Mouse (Mus musculus) CD4-positive, CD25-positive, alpha-beta regulatory T cell, adult 2 months (primary cell): ENCODE data around the gene Tex2.
"Not testable (repeated sequence)": the region's sequence is repeated elsewhere in the genome, so short reads cannot be mapped to it uniquely, and the experiment has no call there.

ENCODE experiments used
- DNase-seq: peaks from one replicate; pipeline ENCODE4 v3.0.0-alpha.2; 2012; ENCODE audit warnings: low read depth, low spot score

Gene Tex2

DNA sequence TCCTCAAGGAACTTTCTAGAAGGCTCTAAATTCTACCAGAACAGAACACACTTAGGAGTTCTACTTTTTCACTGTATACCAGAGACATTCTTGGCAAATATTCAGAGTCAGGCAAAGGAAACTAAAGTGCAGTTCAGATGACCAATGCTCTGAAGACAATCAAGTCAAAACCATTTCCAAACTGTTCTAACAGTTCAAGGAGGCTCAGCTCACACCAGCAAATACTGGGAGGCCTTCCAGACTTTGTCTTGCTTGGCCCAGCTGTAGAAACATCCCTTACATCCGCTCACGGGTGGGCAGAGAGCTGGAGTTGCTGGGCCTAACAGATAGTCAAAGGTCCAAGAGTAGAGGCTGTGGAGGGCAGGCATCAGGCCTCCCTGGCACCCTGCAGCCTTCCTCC, 34.1 kb downstream of the Tex2 start:
- no peak for DNase-seq

DNA sequence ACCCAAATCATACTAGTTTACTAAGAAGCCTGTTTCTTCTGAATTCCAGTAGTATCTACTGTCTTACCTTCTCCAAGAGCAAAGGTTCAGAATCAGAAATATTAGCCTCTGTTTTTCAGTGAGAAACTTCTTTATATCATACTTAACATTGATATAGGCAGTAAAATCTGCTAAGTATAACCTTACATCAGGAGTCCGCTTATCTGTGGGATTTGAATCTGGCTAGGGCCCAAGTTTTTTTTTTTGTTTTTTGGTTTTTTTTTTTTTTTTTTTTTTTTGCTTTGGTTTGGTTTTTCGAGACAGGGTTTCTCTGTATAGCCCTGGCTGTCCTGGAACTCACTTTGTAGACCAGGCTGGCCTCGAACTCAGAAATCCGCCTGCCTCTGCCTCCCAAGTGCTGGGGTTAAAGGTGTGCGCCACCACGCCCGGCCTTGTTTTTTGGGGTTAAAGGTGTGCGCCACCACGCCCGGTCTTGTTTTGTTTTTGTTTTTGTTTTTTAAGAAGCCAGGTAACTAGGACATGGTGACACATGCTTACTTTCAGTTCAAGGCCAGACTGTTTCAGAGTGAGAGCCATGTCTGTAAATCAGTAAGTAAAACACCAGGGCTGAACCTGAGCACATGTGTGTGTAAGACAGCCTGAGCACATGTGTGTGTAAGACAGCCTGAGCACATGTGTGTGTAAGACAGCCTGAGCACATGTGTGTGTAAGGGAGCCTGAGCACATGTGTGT, 35.4 kb downstream of the Tex2 start:
- DNase-seq: not testable (repeated sequence)

DNA sequence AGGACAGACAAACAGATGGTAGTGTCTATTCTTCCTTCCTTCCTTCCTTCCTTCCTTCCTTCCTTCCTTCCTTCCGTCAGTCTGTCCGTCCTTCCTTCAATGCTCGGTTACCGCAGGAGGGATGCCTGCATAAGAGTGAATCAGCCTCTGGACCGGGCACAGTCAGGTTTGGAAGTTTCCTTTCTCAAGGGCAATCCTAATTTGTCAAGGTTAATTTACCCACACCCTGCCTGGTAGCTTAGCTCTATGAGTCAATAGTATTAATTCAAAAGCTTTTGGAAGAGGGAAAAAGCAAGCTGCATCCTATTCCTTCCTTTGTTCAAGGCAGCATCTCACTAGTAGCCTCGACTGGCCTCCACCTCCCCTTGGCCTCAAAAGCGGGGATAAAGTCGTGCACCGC, 38.8 kb downstream of the Tex2 start:
- no peak for DNase-seq

DNA sequence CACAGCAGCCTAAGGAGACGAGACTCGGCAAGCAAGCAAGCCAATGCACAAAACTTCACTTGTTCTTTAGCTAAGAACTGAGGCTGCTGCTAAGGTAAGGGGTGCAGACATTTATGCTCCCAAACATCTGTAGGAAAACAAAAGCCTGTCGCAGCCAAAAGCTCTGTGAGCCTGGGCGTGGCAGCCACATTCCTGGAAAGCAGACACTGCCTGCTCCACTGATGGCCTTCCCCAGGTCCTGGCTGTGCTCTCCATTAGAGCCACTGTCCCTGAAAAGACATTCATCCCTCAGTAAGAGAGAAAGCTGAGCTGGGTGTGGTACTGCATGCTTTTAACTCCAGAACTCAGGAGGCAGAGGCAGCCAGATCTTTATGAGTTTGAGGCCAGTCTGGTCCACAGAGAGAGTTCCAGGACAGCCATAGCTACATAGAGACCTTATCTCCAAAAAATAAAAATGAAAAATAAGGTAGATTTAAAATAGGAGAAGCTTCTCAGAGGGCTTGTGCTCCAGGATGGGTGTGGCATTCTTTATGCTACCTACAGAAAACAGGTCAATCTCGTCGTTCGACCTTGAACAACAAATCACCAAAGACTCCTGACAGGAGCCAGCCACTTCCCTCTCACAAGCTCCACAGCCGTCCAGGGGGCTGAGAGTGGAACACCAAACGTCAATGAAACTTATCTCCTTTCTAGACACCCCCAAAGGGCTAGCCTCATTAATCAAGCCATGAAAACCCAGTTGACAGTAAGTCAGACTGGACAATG, 39.6 kb downstream of the Tex2 start:
- no peak for DNase-seq

DNA sequence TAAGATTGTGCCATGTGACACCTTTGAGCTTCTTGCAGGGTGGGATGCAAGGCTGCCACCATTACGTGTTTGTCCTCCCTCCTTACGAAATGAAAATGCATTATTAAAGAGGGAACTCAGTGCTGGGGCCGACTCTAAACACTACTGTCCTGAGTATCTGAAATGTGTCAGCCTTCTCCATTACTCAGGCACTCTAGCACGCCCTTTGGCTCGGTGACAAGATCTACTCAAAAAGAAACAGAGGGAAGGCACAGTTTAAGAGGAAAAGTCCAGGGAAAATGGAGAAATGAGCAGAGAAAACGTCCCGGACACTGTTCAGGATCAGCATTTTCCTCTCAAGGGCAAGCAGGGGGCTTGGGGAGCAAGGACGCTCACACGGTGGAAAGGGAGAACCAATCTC, 40.3 kb downstream of the Tex2 start:
- DNase-seq: no peak

DNA sequence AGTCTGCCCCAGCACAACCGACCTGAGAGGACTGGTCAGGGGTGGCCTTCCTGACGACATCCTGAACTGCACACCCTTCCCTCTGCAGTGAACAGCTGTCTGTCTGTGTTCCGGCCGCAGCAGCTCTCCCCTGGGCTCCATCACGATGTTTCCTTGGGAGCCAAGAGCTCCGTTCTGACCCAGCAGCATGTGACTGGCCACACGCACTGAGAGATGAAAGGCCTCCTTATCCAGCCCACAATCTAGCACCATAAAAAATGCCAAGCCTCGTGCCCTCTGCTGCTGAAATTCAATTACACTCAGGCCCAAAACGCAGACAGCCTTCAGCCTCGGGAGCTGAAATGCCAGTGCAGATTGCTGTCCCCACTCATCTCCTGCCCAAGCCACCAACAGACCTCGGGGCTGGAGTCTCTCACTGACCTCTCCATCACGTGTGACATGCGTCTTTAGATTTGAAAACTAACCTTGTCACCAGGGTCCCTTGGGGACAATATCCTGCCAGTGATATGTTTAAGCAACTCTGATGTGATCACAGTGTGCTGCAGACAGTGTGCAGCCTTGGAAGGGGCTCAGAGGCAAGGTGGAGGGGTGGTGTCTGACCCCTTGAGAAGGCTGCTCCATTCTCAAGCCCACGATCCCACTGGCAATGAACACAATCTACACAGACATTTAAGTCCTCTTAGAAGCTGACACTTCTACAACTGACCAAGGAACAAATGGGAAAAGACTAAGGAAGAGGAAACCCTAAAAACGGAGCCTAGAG, 41.0 kb downstream of the Tex2 start:
- no peak for DNase-seq

- DNase-seq: no peak
Measured at GRCm38 (mm10) chr11:106571026-106571983, 41.9 kb downstream of the Tex2 start.

GRCm38 (mm10) chr11:106568329-106568960, 44.8 kb downstream of the Tex2 start:
- no peak for DNase-seq

GRCm38 (mm10) chr11:106566040-106566785, 47.0 kb downstream of the Tex2 start:
- DNase-seq: no peak

GRCm38 (mm10) chr11:106564261-106564660, 49.0 kb downstream of the Tex2 start:
- peak; percentile 47 for DNase-seq

GRCm38 (mm10) chr11:106562707-106563106, 50.5 kb downstream of the Tex2 start:
- DNase-seq: peak; percentile 51

DNA sequence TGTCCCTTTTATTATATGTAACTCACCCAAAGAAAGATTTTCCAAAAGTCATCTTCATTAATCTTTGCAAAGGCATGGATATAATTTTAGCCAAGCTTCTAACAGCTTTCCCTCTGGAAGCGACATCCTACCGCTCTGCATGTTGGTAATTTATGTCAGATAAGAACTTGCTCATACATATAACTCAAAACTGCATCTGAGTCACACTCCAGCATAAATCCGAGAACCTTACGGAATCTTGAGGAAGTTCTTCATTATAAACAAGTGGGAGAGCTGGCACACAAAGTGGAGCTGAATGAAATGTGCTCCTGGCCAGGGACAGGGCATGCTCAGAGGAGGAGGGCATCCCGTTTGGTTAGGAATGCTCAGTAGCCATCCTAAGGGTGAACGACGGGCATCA, 53.5 kb downstream of the Tex2 start:
- DNase-seq: no peak

DNA sequence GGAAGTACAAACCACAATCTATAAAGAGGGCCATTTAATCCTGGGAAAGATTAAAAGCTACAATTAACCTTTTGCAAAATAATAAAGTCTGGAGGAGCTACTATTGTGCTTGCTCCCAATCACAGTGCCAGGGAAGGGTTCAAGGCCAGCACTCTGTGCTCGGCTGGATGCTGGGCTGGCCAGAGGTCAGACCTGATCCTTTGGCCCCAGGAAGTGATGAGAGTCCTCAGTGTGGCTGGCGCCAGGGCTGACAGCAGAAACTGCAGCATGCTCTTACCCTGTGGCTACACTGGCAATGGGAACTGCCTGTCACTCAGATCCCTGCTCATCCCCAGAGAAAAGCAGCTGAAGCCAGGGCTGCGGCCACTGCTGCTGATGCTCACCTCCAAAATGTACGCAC, 55.2 kb downstream of the Tex2 start:
- no peak for DNase-seq

- DNase-seq: no peak
Measured at GRCm38 (mm10) chr11:106557398-106557797, 55.8 kb downstream of the Tex2 start.

DNA sequence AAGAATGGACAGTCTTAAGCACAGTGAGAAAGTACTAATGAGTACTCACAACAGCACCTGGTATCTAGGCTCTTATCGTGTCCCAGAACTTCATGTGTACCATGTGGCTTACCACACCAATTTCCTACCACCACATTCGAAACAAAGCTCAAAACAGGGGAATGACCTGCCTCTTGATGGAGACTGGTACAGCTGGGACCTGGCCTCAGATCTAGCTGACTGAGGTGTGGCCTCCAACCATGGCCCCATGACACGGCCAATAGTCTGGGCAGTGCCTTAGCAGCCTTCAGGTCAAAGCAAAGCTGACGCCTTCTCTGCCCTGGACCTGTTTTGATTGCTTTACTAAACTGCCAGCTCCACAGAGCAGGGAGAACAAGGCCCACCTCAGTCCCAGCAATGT, 56.5 kb downstream of the Tex2 start:
- DNase-seq: no peak

DNA sequence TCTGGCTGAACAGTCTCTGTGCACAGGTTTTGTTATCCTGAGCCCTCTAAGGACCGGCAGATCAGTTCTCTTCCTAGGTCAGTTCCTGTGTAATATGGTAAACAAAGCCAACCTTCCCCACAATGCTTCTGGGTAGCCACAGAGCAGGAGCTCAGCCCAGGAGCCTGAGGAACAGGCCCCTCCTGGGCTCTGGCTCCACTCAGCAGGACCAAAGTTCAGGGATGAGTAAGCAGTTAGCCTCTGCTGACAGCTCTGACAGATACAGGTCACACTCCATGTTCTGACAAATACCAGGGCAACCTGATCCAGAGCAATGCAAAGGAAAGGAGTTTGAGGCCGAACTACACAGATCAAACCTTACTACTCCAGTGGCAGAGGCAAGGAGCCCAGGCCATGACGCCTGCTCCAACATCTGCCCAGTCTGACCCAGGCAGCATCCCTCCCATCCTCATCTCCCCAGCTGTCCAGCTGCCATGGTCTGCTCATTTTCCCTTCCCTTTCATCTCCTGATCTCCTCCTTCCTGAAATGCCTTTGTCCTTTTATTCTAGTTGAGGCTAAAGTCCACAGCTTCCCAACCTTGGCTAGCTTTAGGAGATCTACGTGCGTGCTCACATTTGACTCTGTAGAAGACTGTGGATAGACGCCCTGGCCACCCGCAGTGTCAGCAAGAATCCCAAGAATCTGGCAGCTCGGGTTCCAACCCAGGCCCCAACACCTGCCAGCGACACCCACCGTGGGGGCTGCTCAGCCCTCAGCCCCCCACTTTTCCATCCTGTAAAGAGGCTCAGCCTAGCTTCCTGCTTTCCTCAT, 57.2 kb downstream of the Tex2 start:
- DNase-seq: no peak

- DNase-seq: no peak
Measured at GRCm38 (mm10) chr11:106550398-106550797, 62.8 kb downstream of the Tex2 start.

DNA sequence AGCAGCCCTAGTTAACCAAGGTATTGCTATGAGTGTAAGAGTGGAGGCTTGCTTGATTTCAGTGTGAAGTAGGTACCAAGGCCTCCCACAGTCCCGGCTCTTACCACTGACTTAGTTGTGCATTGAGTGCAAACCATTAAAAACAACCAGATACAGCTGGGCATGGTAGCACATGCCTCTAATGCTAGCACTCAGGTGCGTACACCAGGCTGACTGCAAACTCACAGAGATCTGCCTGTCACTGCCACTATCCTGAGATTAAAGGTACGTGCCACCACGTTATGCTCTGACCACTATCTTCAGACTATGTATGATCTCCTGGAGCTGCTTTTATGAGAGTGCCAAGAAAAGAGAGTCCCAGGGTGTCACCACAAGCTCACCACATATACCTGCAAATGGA, 67.1 kb downstream of the Tex2 start:
- DNase-seq: no peak

DNA sequence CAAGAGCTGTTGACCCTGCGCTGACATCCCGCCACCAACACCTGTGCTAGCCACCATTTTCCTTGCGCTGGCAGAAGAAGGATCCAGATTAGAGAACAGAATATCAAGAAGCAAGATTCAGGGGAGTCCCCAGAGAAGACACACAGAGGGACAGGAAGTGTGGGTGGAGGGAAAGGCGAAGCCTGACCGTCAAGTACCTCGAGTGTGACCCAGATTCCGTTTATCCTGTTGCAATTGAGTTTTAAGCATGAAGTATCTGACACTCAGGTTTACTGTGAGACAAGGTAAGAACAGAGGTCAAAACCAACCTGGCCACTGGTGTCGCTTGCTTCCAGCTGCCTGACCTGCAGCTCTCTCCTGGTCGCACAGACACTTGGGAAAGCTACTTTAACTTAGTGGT, 68.3 kb downstream of the Tex2 start:
- DNase-seq: peak; percentile 75
